Mouse (Mus musculus) frontal cortex, adult 2 months (tissue): ENCODE measurements around the gene Nps. TPM values are rescaled to one million over a fixed set of nuclear protein-coding genes. Genes with fewer than 3 reads are reported as not detected.

Experiments
- DNase-seq, 2 experiments: peaks; one replicate each; pipeline ENCODE4 v3.0.0; 2022; ENCODE audit warnings: low spot score in 1 of 2; ENCODE audit errors: extremely low spot score in 1 of 2
- polyA plus RNA-seq: library from polyadenylated mRNA; depleted of rRNA; stranded (reverse); fragments of >200 nt; gene quantifications from 2 replicates; pipeline ENCODE4 v1.2.3, GENCODE M21; 2012; rRNA removed

The Nps gene
- 0.12 TPM in 1 of 2 replicates, not detected in the other for polyA plus RNA-seq

- peak in 1 of 2 experiments; percentile 27 for DNase-seq
These were observed at the start of gene Nps for GRCm38 (mm10) chr7:135258053-135258753. Gene Nps (plus strand): TSS chr7:135258703.

- no peak for DNase-seq
These were observed 49.4 kb upstream of the Nps start for GRCm38 (mm10) chr7:135208947-135209567.

GRCm38 (mm10) chr7:135210296-135210695, 48.2 kb upstream of the Nps start:
- no peak for DNase-seq

GRCm38 (mm10) chr7:135210831-135211230, 47.7 kb upstream of the Nps start:
- DNase-seq = no peak

- no peak for DNase-seq
These were observed 46.0 kb upstream of the Nps start for GRCm38 (mm10) chr7:135212505-135212904.

GRCm38 (mm10) chr7:135221475-135221874, 37.0 kb upstream of the Nps start:
- peak in 1 of 2 experiments; percentile 27 for DNase-seq

- no peak for DNase-seq
These were observed 32.5 kb upstream of the Nps start for GRCm38 (mm10) chr7:135226021-135226420.

GRCm38 (mm10) chr7:135237152-135237551, 21.4 kb upstream of the Nps start:
- no peak for DNase-seq

GRCm38 (mm10) chr7:135239441-135239840, 19.1 kb upstream of the Nps start:
- no peak for DNase-seq

- no peak for DNase-seq
These were observed 18.5 kb upstream of the Nps start for GRCm38 (mm10) chr7:135240006-135240405.

GRCm38 (mm10) chr7:135240636-135241035, 17.9 kb upstream of the Nps start:
- DNase-seq = no peak

GRCm38 (mm10) chr7:135244171-135244880, 14.2 kb upstream of the Nps start:
- DNase-seq = no peak

GRCm38 (mm10) chr7:135246386-135246785, 12.1 kb upstream of the Nps start:
- DNase-seq = no peak

- DNase-seq = no peak
These were observed 5.3 kb upstream of the Nps start for GRCm38 (mm10) chr7:135253249-135253648.

- no peak for DNase-seq
These were observed 4.1 kb upstream of the Nps start for GRCm38 (mm10) chr7:135254423-135254822.

- no peak for DNase-seq
These were observed 12.5 kb downstream of the Nps start for GRCm38 (mm10) chr7:135271011-135271410.

GRCm38 (mm10) chr7:135283212-135283611, 24.7 kb downstream of the Nps start:
- DNase-seq = peak in 1 of 2 experiments; percentile 20

GRCm38 (mm10) chr7:135289976-135290375, 31.5 kb downstream of the Nps start:
- DNase-seq = no peak

- DNase-seq = peak in 1 of 2 experiments; percentile 48
These were observed 33.2 kb downstream of the Nps start for GRCm38 (mm10) chr7:135291646-135292236.

- no peak for DNase-seq
These were observed 36.0 kb downstream of the Nps start for GRCm38 (mm10) chr7:135294498-135294897.

GRCm38 (mm10) chr7:135304496-135304895, 46.0 kb downstream of the Nps start:
- peak in 1 of 2 experiments; percentile 8 for DNase-seq
